ENCODE assay signal across 16 mouse cellular contexts in the genomic region with DNA sequence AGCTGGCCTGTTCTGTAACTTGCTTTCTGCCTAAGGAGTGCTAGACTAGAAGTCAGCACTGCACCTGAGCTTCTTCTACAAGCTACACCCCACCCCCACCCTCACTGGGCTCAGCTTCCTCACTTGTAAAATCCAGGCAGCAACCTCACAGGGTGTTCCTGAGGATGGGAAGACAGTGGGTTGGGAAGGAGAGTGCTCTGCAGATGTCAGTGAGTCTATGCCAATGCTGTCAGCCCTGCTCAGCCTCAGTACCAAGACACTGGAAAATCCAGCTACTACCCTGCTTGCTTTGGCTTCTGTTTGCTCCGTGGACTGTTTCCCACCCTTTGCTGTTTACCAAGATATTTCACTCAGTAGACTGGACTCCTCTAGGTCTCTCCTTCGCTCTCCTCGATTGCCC.
"Had no signal": no experiment of that assay in that cellular context is flagged by ENCODE, and none has a peak within 500 bp of the region (broad histone marks: within the 10 kb centered on the region; RNA-seq: fewer than 3 reads in every experiment).

No protein-coding gene starts in this region.

- H3K36me3 ChIP-seq: limb, embryonic 12.5 days; limb, embryonic 15.5 days; liver, embryonic 15.5 days; lung, embryonic 15.5 days; midbrain, embryonic 10.5 days; neural tube, embryonic 12.5 days; neural tube, embryonic 15.5 days had no signal

- H3K4me3 ChIP-seq: layer of hippocampus, adult 2 months; limb, embryonic 12.5 days; limb, embryonic 15.5 days; liver, embryonic 15.5 days; lung, embryonic 15.5 days; megakaryocyte, embryonic 14.5 days; midbrain, embryonic 10.5 days; neural tube, embryonic 12.5 days; neural tube, embryonic 15.5 days had no signal

- H3K4me2 ChIP-seq: limb, embryonic 12.5 days; limb, embryonic 15.5 days; liver, embryonic 11.5 days; liver, embryonic 15.5 days; lung, embryonic 15.5 days; neural tube, embryonic 12.5 days; neural tube, embryonic 15.5 days had no signal

- H3K9ac ChIP-seq: limb, embryonic 12.5 days; limb, embryonic 15.5 days; liver, embryonic 15.5 days; lung, embryonic 15.5 days; neural tube, embryonic 12.5 days; neural tube, embryonic 15.5 days had no signal

- H3K27me3 ChIP-seq: limb, embryonic 12.5 days; limb, embryonic 15.5 days; liver, embryonic 15.5 days; lung, embryonic 15.5 days; neural tube, embryonic 12.5 days; neural tube, embryonic 15.5 days had no signal

- H3K4me1 ChIP-seq: limb, embryonic 12.5 days; liver, embryonic 15.5 days; megakaryocyte, embryonic 14.5 days; midbrain, embryonic 10.5 days; neural tube, embryonic 12.5 days; neural tube, embryonic 15.5 days had no signal

- H3K27ac ChIP-seq: kidney, postnatal 0 days; layer of hippocampus, adult 2 months; limb, embryonic 12.5 days; limb, embryonic 15.5 days; liver, embryonic 15.5 days; lung, embryonic 15.5 days; midbrain, embryonic 10.5 days; neural tube, embryonic 12.5 days; neural tube, embryonic 15.5 days had no signal

- DNase-seq: layer of hippocampus, adult 9-11 months; lung, adult 18-20 months; thymus, adult 2 months; thymus, postnatal 14 days; thymus, postnatal 4 days had no signal

- H3K9me3 ChIP-seq: limb, embryonic 12.5 days; limb, embryonic 15.5 days; liver, embryonic 15.5 days; lung, embryonic 15.5 days; megakaryocyte, embryonic 14.5 days; midbrain, embryonic 10.5 days; neural tube, embryonic 12.5 days; neural tube, embryonic 15.5 days had no signal
